Comparison of ENCODE assay signal across 8 mouse cellular contexts in the genomic region with DNA sequence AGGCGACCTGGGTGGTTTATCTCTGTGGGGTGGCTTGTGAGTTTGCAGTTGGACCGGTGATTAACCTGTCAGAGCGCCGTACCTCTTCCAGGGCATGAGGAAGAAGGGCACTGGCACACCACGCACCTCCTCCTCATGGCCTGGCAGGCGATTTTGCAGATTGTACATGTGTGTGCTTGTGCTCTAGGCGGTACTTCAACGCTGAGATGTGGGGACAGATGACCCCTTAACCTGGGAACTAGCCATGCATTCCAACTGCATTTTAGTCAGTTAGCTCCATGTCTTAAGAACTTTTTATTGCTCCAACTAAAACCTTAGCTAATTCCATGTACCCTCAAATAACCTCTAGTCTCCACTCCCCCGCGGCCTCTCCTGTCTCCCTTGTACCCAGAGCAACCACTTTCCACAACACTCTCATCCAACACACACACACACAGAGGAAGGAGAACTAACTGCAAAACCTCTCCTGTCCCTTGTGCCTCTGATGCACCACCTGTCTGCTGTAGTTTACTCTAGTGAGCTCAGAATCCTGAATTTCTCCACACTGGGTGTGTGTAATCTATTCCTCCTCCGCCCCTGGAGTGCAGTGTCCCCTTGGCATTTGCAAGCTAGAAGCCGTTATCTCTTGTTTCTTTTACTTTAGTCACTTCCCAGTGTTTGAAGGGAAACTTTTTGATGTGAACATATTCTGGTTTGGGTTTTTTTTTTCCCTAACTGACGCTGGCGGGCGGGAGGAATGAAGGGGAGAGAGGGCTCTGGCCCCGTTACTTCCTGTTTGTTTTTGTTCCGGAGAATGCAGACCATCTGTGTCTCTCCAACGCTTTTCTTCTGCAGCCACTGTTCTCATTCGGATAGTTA.
DNase-seq lines count a peak whose midpoint lies in the region; ATAC-seq and TF ChIP-seq lines count a peak whose summit lies in the region.

No protein-coding gene starts in this region.

- H3K36me3 ChIP-seq in lung, embryonic 14.5 days (ENCODE audit: insufficient read depth), result no peaks in the 10 kb centered on the region
- no peaks in the 10 kb centered on the region for H3K36me3 ChIP-seq in liver, embryonic 12.5 days

- no peak for ATAC-seq in lung, embryonic 14.5 days (ENCODE audit: insufficient read depth)
- no peak for ATAC-seq in liver, embryonic 12.5 days

- H3K4me2 ChIP-seq in lung, embryonic 14.5 days, result peak overlapping the region; percentile 38; the same call in 1 of the 2 replicates
- H3K4me2 ChIP-seq in liver, embryonic 12.5 days, result peak overlapping the region; percentile 10

- no peak for TF ChIP-seq CTCF in lung, embryonic 14.5 days (IDR thresholded peaks at IDR 0.05; ENCODE audit: low read depth)
- no peak for TF ChIP-seq CTCF in lung, adult 2 months (IDR thresholded peaks at IDR 0.05; ENCODE audit: insufficient read depth, low read length)

- no peaks in the 10 kb centered on the region for H3K9me3 ChIP-seq in lung, embryonic 14.5 days (ENCODE audit: low read depth, low read length)
- H3K9me3 ChIP-seq in liver, embryonic 12.5 days (replicated peaks), result no peaks in the 10 kb centered on the region

- H3K27ac ChIP-seq in lung, embryonic 14.5 days (ENCODE audit: low read depth), result peak overlapping the region; percentile 12; the same call in 1 of the 2 replicates
- no peak overlapping the region for H3K27ac ChIP-seq in liver, embryonic 12.5 days

- DNase-seq in lung, embryonic 14.5 days, result peak; percentile 62
- no peak for DNase-seq in lung, adult 2 months
- DNase-seq in embryo, embryonic 11 days, result peak; percentile 20
- DNase-seq in heart, postnatal 4 days, result peak; percentile 26
- no peak for DNase-seq in cerebellum, postnatal 4 days (ENCODE audit: low spot score in 2 of 2)
- no peak for DNase-seq in right cerebral cortex, postnatal 14 days
- DNase-seq in gastrocnemius, postnatal 36 days, result no peak

- no peak overlapping the region for H3K9ac ChIP-seq in lung, embryonic 14.5 days
- no peak overlapping the region for H3K9ac ChIP-seq in liver, embryonic 12.5 days

- H3K4me3 ChIP-seq in lung, embryonic 14.5 days (ENCODE audit: low read depth, low read length), result no peak overlapping the region
- no peak overlapping the region for H3K4me3 ChIP-seq in lung, adult 2 months (replicated peaks; ENCODE audit: extremely low read depth, low read depth, low read length)
- no peak overlapping the region for H3K4me3 ChIP-seq in liver, embryonic 12.5 days

- H3K27me3 ChIP-seq in lung, embryonic 14.5 days (ENCODE audit: insufficient read depth, low read length), result no peaks in the 10 kb centered on the region
- H3K27me3 ChIP-seq in liver, embryonic 12.5 days (replicated peaks), result no peaks in the 10 kb centered on the region

- intact Hi-C loops in gastrocnemius, postnatal 36 days (cut with DNase I), result no loop called here

- TF ChIP-seq POLR2A in lung, adult 2 months (IDR thresholded peaks at IDR 0.05; ENCODE audit: borderline replicate concordance, extremely low read depth, low read depth, low read length), result no peak

- H3K4me1 ChIP-seq in lung, embryonic 14.5 days (ENCODE audit: insufficient read depth), result peaks cover 8% of the 10 kb centered on the region
- H3K4me1 ChIP-seq in lung, adult 2 months (ENCODE audit: control insufficient read depth, insufficient read depth, low read length), result peaks cover 14% of the 10 kb centered on the region
- H3K4me1 ChIP-seq in liver, embryonic 12.5 days, result peaks cover 5% of the 10 kb centered on the region; the same call in 1 of the 2 replicates

- 34% methylated on average over 19 of the region's 19 CpGs for WGBS in lung, embryonic 14.5 days
- 43% methylated on average over 19 of the region's 19 CpGs for WGBS in lung, adult 2 months
- WGBS in liver, embryonic 12.5 days (ENCODE audit: insufficient replicate concordance), result 37% methylated on average over 19 of the region's 19 CpGs

Comparison
In these comparisons a context has a peak if more than half of its experiments do, and no peak if none do; other contexts are left out.
1. DNase-seq: peak in lung, embryonic 14.5 days (single experiment), embryo, embryonic 11 days (single experiment) and heart, postnatal 4 days (single experiment); none in lung, adult 2 months (single experiment), cerebellum, postnatal 4 days (0 of 2), right cerebral cortex, postnatal 14 days (single experiment) and gastrocnemius, postnatal 36 days (0 of 2).